Mouse (Mus musculus) spleen, adult 18-20 months (tissue): Measurements from ENCODE around the gene Dpf3.
A peak's percentile ranks its signal among the peaks of the same experiment; 100 is the strongest.

ENCODE experiments used
- DNase-seq, 2 experiments: peaks; one replicate each; pipeline ENCODE4 v3.0.0; 2022; ENCODE audit warnings: mixed read lengths in 2 of 2

Dpf3 gene

DNA sequence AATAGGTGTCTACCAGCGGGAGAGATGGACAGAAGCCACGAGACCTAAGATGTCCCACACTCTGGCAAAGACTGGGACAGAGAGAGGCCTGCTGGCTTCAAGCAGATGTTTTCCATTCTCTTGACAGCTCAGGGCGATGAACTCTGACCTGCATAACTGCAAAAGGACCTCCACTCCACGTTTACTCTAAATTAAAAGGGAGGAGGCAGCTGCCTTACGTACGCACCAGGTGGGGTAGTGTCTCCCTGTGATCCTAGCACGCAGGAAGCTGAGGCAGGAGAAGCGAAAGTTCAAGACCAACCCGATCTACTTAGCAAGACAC, 8.4 kb upstream of the Dpf3 start:
- no peak for DNase-seq

DNA sequence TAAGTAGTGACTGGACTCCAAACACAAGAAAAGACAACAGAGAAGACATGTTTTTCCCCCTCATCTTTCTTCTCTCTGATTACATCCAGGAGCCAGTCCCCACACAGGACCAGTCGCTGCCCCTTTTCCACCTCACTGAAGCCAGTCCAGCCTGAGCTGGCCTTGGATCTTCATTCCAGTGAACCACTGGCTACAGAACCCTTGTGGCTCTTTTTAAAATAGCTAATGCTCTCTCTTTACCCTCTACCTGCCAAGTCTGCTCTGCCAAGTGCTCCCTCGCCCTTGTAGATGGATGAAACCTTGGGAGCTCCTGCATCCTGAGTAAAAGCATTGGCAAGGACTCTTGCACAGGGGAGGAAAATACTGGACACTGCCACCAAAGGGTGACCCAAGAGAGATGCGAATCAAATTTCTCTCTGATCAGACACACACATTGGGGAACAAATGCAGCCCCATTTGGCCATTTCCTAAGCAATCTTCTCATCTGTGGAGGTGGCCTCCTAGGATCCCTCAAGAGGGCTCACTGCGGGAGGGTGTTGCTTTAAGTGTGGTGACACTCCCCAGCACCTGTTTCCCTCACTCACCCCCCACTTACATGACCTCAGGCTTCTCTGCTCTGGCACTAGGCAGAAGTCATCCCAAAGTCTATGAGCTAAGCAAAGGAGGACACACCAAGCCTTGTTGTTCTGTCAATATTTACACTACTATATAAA, 7.9 kb upstream of the Dpf3 start:
- DNase-seq, result no peak

DNA sequence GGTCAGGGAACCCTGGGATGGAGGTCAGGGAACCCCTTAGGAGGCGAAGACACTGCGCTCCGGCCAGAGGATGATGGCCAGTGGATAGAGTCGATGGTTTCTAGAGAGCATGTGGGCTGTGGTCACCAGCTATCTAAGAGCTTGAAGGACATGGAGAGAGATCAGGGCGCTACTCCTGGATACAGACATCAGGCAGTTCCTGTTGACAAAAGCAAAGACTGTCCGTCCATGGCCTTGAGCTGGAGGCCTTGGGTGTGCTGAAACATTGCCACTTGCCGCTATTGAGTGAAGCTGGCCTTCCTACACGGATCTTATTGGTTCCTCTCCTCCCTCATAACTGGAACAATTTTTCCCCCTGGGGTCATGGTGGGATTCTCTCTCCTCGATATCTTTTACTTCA, 6.7 kb upstream of the Dpf3 start:
- DNase-seq, result no peak

DNA sequence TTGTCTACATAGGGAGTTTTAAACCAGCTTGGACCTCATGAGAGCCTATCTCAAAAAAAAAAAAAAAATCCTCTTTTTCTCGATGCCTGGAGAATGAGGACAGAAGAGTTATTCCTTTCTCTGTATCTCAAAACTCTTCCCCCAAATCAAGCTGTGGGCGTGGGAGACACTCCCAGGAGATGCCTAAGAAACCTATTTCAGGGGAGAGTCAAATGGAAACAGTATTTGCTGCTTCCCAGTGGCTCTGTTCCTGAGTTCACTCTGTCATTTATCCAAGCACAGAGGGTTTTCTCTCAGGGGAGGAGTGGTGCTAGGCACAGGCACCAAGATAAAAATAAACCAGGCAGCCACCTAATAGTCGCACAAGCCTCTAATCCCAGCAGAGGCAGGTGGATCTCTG, 5.3 kb upstream of the Dpf3 start:
- DNase-seq, result no peak

DNA sequence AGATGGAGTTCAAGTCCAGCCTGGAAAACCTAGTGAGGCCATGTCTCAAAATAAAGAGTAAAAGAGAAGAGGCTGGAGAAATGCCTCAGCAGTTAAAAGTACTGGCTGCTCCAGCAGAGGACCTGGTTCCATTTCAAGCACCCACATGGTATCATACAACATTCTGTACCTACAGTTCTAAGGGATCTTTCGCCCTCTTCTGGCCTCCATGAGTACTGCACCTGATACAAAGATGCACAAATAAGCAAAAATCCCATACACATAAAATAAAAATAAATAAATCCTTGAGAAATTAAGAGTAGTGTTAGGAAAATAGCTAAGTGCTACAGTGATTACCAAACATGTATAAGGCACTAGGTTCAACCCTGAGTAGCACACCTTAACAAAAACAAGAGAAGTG, 4.1 kb upstream of the Dpf3 start:
- DNase-seq, result peak in 1 of 2 experiments; percentile 14

DNA sequence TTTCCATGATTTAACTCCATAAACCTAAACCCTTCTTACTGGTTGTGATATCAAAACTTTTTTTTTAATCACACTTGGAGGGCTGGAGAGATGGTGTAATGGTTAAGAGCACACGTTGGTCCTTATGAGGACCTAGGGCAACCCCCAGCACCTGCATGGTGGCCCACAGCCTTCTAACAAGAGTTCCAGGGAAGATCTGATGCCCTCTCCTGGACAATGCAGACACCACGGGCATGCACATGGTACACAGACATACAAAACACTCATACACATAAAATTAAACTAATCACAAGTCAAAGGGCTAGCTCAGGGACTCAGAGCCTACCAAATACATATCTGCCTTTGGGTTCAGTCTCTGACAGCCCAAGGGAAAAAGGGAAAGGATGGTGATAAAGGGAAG, 2.2 kb upstream of the Dpf3 start:
- no peak for DNase-seq

DNA sequence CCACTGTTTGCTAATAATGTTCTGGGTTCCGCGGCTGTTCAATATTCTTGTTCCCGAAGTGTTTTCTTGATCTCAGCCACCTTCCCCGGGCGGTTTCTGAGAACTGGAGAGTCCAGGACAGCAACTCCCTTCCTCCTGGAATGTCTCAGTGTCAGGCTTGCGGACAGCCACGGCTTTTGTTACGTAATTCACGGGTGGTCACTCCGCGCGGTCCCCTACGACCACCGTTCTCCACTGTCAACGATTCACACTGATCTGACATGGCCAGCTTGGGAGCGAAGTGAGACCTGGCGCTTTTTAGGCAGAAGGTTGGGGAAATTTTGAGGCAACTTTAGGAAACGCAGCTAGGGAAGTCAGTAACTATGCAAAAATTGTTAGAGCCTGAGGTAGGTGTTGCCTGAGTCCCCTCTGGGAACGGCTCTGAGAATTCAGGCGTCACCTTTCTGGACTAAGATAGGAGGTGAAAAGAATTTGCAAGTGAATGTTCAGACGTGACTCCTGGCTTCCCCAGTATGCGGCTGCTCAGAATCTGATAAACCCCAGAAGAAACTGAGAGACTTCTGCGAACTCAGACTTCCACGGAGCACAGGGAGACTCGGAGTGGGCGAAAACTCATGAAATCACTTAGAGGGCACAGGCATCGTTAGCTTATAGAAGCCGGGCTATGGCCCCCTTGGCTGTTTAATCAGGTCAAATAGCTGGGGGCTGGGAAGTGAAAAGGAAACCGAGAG, 860 bp upstream of the Dpf3 start:
- DNase-seq, result peak in 1 of 2 experiments; percentile 9

DNA sequence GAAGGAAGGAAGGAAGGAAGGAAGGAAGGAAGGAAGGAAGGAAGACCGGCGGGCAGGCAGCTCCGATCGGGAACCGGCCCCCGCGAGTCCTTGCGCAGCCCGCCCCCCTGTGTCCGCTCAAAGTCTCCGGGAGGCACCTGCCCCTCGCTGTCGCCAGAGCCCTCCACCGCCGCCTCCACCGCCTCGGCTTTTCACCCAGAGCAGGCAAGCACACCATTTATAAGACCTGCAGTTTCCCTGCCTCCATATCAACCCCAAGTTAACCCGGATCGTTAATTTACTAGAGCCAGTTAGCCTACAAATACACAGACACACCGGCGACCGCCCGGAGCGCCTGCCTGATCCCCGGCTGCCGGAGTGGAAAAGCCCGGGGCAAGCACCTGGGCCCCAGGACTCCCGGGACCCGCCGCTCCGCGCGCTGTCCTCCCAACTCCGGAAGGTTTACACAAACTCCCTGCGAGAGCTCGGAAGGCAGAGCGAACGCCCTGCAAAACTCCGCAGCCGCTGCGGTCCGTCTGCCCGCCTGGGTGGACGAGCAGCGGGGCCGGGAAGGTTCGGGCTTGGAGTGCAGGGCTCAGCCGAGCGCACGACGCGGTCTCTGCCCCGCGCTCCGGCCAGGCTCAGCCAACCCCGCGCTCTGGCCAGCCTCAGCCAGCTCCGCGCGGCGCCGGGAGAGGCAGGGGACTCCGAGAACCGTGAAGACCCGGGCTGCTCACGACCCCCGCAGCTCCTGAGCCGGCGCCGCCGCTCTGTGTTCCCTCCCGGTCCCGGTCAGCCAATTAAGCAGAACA, 650 bp downstream of the Dpf3 start:
- DNase-seq, result peak; percentile 10 to 40

DNA sequence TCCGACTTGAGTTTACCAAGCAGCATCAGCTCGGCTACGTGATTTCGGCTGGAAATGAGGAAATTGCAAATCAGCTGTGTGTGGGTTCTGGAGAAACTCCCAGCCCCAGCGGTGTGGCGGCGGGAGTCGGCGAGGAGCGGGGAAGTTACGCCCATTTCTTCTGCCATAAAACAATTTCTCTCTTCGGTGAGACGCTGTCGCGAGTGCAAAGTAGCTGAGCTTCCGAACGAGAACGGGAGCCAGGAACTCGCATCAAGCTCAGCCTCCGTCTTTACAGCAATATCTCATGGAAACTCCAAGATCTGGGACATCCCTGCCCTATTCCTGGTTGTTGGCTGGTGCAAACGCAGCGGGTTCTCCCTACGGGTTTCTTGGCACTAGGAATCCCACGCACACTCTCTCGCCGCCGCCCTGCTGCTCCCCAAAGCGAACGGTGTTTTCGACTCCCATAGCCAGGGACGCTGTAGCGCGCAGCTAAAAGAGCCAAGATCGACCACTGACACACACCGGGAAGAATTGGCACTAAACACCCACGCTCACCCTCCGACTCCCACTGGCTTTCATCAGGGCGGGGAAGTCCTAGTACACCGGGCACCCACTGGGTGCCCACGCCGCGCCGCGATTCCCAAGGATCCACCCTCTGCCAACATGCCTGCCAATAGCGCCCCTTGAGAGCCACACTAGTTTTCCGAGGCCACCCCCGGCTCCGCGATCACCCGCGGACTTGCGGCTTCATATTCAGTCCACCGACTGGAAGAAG, 1.4 kb downstream of the Dpf3 start:
- DNase-seq, result peak in 1 of 2 experiments; percentile 19

DNA sequence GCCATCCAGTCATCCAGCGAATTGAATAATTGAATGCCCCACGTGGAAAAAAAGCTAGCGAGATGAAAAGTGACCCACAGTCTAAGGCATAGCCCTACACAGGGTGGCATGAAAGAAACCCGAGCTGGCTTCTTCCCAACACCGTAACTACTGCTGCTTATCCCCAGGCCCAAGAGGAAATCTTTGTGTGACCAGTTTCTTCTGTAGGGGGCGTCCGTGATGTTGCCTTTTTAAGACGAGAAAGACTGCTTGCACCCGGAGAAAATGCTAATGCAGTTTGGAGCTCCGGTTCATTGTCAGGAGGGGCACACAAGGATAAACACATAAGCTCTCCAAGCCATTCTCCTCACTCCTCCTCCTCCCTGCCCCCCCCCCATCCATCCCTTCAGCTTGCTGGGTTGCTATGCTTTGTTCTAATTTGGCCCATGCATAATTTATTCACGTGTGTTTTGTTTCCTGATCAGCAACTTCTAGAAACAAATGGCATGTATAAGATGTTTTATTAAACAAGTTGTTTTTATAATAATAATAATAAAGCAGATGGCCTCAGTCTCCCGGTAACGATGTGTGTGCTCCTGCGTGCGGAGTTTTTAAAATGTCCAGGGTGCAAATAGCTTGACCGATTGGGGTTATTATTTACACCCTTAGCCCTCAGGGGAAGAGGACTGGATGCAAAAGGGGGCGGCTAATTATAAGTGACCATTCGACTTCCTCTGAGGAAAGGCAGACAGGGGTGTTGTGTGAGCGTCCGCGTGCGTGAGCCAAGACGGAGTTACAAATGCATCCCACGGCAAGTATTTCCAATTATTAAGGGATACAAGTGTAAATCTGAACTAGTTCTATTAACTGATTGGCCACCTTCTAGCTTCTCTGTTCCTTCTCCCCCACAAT, 2.4 kb downstream of the Dpf3 start:
- DNase-seq, result peak in 1 of 2 experiments; percentile 6

DNA sequence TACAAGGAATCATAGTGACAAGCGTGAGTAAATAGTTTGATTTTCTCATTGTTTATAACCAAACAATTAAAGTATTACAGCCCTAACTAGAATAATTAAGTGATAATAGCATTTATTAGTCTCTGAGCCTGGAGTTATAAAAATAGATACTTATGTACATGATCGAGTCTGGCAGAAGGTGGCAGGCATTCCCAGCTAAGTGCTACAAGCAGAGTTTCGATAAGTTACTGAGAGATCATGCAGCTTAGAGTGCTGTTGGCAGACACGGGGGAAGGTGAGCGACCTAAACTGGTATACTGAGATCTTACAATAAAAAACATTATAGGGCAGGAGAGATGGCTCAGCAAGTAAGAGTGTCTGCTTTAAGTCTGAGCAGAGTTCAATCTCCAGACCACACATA, 3.9 kb downstream of the Dpf3 start:
- no peak for DNase-seq

DNA sequence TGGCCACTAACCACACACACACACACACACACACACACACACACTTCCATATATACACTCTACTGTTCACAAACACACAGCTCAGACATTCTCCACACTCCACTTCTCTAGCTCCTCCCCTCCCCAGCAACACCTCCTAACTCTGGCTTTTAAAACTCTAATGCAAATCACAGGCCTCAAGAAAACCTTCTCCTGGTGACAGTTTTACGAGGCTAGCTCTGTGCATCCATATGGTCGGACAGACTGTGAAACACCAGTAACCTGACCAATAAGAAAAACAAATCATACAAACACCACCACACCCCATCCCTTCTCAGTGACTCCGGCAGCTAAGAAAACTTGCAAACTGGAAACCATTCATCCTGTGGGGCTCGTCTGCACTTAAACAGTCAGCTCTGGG, 6.1 kb downstream of the Dpf3 start:
- DNase-seq, result no peak

DNA sequence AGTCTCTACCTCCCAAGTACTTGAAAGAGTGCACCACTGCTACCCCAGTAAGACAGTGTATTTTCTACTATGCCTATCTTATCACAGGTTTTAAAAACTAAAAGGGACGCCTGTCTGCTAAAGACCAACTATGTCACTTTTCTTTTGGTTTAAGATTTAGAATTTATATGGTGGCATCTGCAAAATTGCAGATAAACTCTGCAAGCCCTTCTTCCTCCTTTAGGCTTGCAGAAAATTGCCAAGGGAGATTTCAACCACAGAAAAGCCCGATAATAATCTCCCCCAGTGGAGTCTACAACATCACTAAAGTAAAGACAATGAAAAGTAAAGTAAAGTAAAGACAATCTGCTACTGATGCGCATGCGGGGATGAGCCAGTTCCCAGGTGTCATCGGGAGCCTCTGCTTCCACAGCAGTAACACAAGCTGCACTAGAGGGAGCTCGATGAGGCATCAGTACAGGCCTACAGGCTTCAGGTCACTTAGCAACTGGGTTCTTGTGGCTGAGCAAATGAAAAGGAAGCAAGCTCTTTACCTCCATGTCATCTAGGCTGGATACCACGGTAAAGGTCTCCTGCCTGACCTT, 7.6 kb downstream of the Dpf3 start:
- DNase-seq, result no peak

DNA sequence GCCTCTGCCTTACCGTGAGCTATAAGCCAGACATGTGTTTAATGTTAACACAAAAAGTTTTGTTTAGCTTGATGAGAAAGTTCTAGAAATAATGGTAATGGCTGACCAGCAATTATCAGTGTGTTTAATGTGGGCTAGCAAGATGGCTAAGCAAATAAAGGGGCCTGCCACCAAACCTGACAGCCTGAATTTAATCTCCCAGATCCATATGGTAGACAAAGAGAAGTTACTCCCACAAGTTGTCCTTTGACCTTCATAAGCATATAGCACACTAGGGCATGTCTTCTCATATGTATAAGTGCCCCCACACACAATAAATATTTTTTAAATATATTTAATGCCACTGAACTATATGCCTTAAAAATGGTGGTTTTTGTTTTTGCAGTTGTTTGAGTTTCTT, 8.4 kb downstream of the Dpf3 start:
- no peak for DNase-seq

DNA sequence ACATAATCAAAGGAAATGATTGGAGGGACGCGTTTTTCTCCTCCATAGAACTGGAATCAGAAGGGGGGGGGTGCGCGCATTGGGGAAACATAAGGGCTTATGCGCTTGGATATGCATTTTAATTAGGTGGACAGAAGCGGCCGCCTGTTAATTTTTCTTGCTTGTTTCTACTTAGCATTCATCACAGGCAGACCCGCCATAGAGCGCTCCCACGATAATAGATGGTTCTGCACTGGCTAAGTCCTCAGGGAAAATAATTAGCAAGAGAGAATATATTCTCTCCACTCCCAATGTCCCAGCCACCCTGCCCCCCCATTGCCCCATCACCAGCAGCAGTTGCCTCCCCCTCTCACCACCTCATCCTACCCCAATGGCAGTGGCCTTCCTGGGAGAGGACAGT, 11.2 kb downstream of the Dpf3 start:
- DNase-seq, result no peak

DNA sequence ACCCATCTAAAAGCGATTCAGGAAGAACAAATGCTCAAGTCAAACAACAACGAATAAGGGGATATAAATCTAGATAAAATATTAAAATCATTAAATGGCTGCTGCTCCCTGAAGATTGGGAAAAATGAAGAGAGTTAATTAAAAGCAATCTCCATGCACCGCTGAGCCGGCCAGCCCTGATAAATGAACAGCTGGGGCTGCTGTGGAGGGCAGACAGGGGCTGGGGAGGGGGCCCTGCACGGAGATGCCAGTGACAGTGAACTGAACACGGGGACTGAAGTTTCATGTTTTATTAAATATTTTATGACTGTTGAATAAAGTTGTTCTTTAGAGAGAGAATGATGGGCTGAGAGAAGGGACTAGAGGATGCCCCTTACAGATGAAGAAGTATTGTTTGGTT, 12.1 kb downstream of the Dpf3 start:
- no peak for DNase-seq

DNA sequence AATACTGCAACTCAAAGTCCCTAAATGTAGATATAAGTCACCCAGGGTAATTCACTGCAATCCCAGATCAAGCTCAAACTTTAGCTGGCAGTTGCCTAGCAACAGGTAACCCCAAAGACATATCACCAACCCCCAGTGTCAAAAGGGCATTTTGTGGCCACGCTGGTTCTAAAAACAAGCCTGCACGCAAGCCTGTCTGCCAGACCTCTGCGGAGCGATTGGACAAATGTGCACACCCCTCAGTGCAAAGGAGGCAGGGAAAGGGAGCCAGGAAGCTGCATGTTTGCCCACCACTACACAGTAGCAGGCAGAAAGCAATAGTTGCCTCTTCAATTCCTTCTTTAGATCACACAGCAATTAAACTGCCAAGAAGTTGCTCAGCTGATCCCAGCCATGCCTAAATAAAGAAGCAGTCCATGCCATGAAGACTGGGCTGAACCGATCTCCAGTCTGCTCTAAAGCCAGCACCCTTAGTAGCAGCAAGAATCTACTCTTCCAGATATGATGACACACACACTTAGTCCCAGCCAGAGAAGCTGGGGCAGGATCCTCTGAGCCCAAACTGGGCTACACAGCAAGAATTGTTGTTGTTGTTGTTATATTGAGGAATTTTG, 13.4 kb downstream of the Dpf3 start:
- DNase-seq, result no peak

DNA sequence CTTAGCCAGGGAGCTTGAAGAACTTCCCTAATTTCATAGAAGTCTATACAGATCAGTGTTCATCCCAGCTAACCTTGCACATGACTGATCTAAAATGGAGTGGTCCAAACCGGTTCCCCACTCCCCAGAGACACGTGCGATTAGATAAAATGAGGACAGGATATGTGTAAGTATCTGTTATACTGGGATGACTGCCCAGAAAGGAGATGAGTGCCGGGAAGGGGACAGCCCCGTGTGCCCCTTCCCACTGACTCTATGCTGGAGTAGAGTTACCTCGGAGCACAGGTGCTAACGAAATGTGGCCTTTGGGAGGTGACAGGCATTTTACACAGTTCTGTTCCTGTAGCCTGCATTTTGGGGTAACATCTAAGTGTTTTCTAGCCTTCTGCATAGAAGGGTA, 15.8 kb downstream of the Dpf3 start:
- DNase-seq, result no peak

DNA sequence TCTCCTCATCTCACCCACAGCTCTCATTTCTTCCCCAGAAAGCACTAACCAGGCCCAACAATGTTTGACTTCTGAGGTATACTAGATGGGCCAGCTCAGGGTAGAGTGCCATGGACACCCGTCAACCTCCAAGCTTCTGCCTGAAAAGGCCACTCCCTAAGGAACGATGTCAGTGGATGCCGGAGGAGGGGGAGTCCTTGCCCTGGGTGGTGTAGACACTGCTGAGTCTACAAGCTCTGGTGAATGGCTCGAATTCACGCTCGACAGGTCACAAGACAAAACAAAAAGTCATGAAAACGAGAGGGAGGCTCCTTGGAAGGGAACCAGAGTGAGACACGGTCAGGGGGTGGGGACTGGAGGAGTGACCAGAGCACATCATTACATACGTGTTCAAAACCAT, 17.4 kb downstream of the Dpf3 start:
- no peak for DNase-seq

DNA sequence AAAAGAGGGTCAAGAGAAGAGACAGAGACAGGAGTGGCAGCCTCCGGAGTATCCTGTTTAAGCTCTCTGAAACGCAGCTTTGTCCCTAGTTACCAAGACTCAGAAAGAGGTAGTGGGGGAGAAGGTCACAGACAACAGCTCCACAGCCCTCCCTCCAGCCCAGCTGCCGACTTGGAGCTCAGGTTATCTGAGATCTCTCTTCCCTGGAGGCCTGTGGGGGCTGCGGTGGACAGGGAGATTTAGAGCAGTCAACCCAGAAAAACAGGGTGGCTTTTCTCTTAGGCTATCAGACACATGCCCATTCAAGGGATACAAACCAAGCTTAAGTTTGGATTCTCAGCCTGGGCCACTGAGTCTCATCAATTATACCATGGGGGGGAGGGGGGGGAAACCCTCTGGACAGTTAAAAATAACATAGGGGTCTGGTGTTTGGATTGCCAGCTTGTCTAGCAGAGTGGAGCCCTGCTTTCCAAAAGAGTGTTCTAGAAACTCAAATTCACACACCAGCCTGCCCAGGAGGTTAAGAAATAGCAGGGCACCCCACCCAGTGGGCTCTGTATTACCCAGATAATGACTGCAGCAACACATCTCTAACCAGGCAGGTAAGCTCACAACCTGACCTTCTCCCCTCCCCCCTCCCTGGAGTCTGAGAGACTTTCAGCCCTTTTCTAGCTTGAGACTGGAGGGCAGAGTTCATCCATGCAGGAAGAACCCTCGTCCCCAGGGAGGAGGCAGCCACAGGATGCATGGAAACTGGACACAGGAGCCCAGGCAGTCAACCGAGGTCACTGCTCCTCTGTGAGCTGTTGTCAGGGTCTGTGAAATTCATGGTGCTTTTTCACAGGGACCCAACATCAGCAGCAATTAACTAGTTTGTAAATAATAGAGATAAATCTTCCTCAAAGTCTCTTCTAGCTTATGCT, 20.7 kb downstream of the Dpf3 start:
- DNase-seq, result no peak
